Mouse (Mus musculus) stomach, postnatal 0 days (tissue): ENCODE measurements at regions not wholly inside any gene's neighbourhood (a gene's known extent, or its start where the extent isn't known, plus 50 kb on each side); places are given as distances from the start of the nearest gene placed in this dataset.

ENCODE experiments used
- CTCF ChIP-seq: IDR thresholded peaks from 2 replicates; pipeline ENCODE4 v1.5.1; 2016; ENCODE audit warnings: antibody characterized with exemption, low read depth, mild to moderate bottlenecking, moderate library complexity
- EP300 ChIP-seq: optimal IDR thresholded peaks from 2 replicates; pipeline ENCODE3; 2016; ENCODE audit warnings: antibody characterized with exemption

DNA sequence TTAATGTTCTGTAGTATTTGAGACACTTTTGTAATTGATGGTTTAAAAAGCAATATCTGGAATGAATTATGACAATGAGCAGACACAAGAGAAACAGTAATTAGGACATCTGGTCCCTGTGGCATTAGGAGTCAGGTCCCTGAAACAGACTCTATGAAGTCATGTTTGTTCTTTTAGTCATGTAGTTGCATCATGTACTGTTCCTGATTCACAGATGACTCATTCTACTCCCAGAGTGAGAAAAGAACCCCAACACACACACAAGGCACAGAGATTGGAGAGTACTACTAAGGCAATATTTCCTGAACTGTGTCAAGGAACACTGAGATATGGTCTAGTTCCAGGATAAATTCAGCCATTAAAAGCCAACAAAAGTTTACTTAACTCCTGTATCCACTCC lies 75.1 kb upstream of the Serpinb6d start:
- TF ChIP-seq EP300 = no peak
- no peak for TF ChIP-seq CTCF
